ENCODE assay signal across 33 mouse cellular contexts in genomic region chr7:6186756-6187155, GRCm38 (mm10). TPM values are rescaled to one million over a fixed set of nuclear protein-coding genes. Genes with fewer than 3 reads are reported as not detected.
DNase-seq lines count a peak whose midpoint lies in the region; ATAC-seq lines count a peak whose summit lies in the region.
"Had no signal": no experiment of that assay in that cellular context is flagged by ENCODE, and none has a peak within 500 bp of the region (broad histone marks: within the 10 kb centered on the region; RNA-seq: fewer than 3 reads in every experiment).

No protein-coding gene starts in this region.

- H3K9ac ChIP-seq in kidney, embryonic 16.5 days (replicated peaks; ENCODE audit: low read length), result no peak overlapping the region
- H3K9ac ChIP-seq in hindbrain, embryonic 13.5 days, result no peak overlapping the region
- H3K9ac ChIP-seq: embryonic facial prominence, embryonic 13.5 days; forebrain, embryonic 12.5 days; forebrain, embryonic 15.5 days; heart, embryonic 12.5 days; heart, embryonic 15.5 days; hindbrain, embryonic 14.5 days had no signal

- peak; percentile 31 for DNase-seq in cerebellum, adult 9-10 months
- no peak for DNase-seq in cerebellum, postnatal 25 days
- DNase-seq in kidney, adult 8-10 months, result peak; percentile 35 to 39
- DNase-seq in kidney, postnatal 25 days, result no peak
- DNase-seq in kidney, adult 11 months, result no peak
- DNase-seq in brain, adult 2 months (ENCODE audit: low read depth, low spot score), result peak; percentile 30
- DNase-seq: adrenal gland, adult 2 months; adrenal gland, postnatal 14 days; cerebellum, postnatal 14 days; embryo, embryonic 11 days; gastrocnemius, postnatal 25 days; heart, adult 18-20 months; heart, postnatal 10 days; heart, postnatal 36 days had no signal

- H3K36me3 ChIP-seq in kidney, embryonic 16.5 days (ENCODE audit: insufficient read depth, low read length), result peaks cover 60% of the 10 kb centered on the region
- peaks cover 84% of the 10 kb centered on the region for H3K36me3 ChIP-seq in hindbrain, embryonic 13.5 days

- no peak overlapping the region for H3K27ac ChIP-seq in kidney, embryonic 16.5 days (ENCODE audit: low read length)
- H3K27ac ChIP-seq in hindbrain, embryonic 13.5 days, result no peak overlapping the region
- H3K27ac ChIP-seq: embryonic facial prominence, embryonic 10.5 days; embryonic facial prominence, embryonic 13.5 days; forebrain, embryonic 12.5 days; forebrain, embryonic 15.5 days; heart, embryonic 15.5 days; hindbrain, embryonic 10.5 days; hindbrain, embryonic 14.5 days; hindbrain, postnatal 0 days had no signal

- no peak overlapping the region for H3K4me2 ChIP-seq in kidney, embryonic 16.5 days (replicated peaks; ENCODE audit: low read depth, low read length)
- no peak overlapping the region for H3K4me2 ChIP-seq in hindbrain, embryonic 13.5 days
- H3K4me2 ChIP-seq: embryonic facial prominence, embryonic 13.5 days; forebrain, embryonic 12.5 days; forebrain, embryonic 15.5 days; heart, embryonic 12.5 days; heart, embryonic 15.5 days; hindbrain, embryonic 14.5 days had no signal

- 40% methylated on average over 2 of the region's 2 CpGs for WGBS in kidney, embryonic 16.5 days
- WGBS in hindbrain, embryonic 13.5 days, result 87% methylated on average over 2 of the region's 2 CpGs

- H3K9me3 ChIP-seq in kidney, embryonic 16.5 days (ENCODE audit: low read length), result 0 out of 2 replicates have a peak, but pooled peaks cover 4% of the 10 kb centered on the region
- H3K9me3 ChIP-seq in hindbrain, embryonic 13.5 days, result no peaks in the 10 kb centered on the region
- H3K9me3 ChIP-seq: forebrain, embryonic 12.5 days; forebrain, embryonic 15.5 days; heart, embryonic 12.5 days; heart, embryonic 15.5 days had no signal

- no peaks in the 10 kb centered on the region; the same call in 1 of the 2 replicates for H3K4me1 ChIP-seq in kidney, embryonic 16.5 days (ENCODE audit: insufficient read depth, low read length)
- no peaks in the 10 kb centered on the region for H3K4me1 ChIP-seq in hindbrain, embryonic 13.5 days (replicated peaks)
- H3K4me1 ChIP-seq: embryonic facial prominence, embryonic 10.5 days; embryonic facial prominence, embryonic 13.5 days; forebrain, embryonic 15.5 days had no signal

- no peaks in the 10 kb centered on the region for H3K27me3 ChIP-seq in kidney, embryonic 16.5 days (ENCODE audit: insufficient read depth, low read length)
- H3K27me3 ChIP-seq in hindbrain, embryonic 13.5 days, result 0 out of 2 replicates have a peak, but pooled peaks cover 5% of the 10 kb centered on the region
- H3K27me3 ChIP-seq: embryonic facial prominence, embryonic 13.5 days; forebrain, embryonic 15.5 days had no signal

- H3K4me3 ChIP-seq in kidney, embryonic 16.5 days (ENCODE audit: low read length), result no peak overlapping the region
- no peak overlapping the region for H3K4me3 ChIP-seq in hindbrain, embryonic 13.5 days
- H3K4me3 ChIP-seq: embryonic facial prominence, embryonic 10.5 days; embryonic facial prominence, embryonic 13.5 days; erythroblast, embryonic 14.5 days; forebrain, embryonic 12.5 days; forebrain, embryonic 15.5 days; heart, embryonic 12.5 days; heart, embryonic 15.5 days; hindbrain, embryonic 10.5 days had no signal

- peak; percentile 37; the same call in 1 of the 2 replicates for ATAC-seq in kidney, embryonic 16.5 days (ENCODE audit: low FRiP score, low TSS enrichment)
- no peak for ATAC-seq in hindbrain, embryonic 13.5 days (ENCODE audit: low FRiP score)
- ATAC-seq: CD4-positive, CD25-positive, alpha-beta regulatory T cell, adult 4 months; forebrain, embryonic 15.5 days; hindbrain, postnatal 0 days; inflammation-experienced regulatory T-cells, adult 6 months had no signal

RNA-seq across cellular contexts. Expression of gene Galp, which starts 10.1 kb away (rescaled TPM):
- not detected in 2 replicates for polyA plus RNA-seq in kidney, embryonic 16.5 days (2015; fragmentation: Nextera tagmentation; extraction: Ambion mirVana)
- polyA plus RNA-seq in hindbrain, embryonic 13.5 days (2015; fragmentation: Nextera tagmentation; extraction: Ambion mirVana), result not detected in 2 replicates
- polyA plus RNA-seq: adrenal gland, adult 2 months; brain, embryonic 14.5 days; C2C12; CD4-positive, CD25-positive, alpha-beta regulatory T cell, adult 4 months; cerebellum, adult 2 months; cortical plate, adult 2 months; embryonic facial prominence, embryonic 10.5 days; embryonic facial prominence, embryonic 13.5 days; erythroblast, embryonic 14.5 days; forebrain, embryonic 12.5 days; forebrain, embryonic 15.5 days; gonadal fat pad, adult 2 months; heart, embryonic 12.5 days; heart, embryonic 15.5 days; hindbrain, embryonic 10.5 days; hindbrain, embryonic 14.5 days; hindbrain, postnatal 0 days; inflammation-experienced regulatory T-cells, adult 6 months had no signal

RNA-seq across cellular contexts. Expression of gene Zfp444, which starts 14.7 kb away (rescaled TPM):
- polyA plus RNA-seq in kidney, embryonic 16.5 days (2015; fragmentation: Nextera tagmentation; extraction: Ambion mirVana), result 69.9 and 73.5 TPM in 2 replicates
- polyA plus RNA-seq in hindbrain, embryonic 13.5 days (2015; fragmentation: Nextera tagmentation; extraction: Ambion mirVana), result 89.1 and 94.9 TPM in 2 replicates

RNA-seq across cellular contexts. Expression of gene Zfp787, which starts 31.0 kb away (rescaled TPM):
- 27.7 and 31.8 TPM in 2 replicates for polyA plus RNA-seq in kidney, embryonic 16.5 days (2015; fragmentation: Nextera tagmentation; extraction: Ambion mirVana)
- polyA plus RNA-seq in hindbrain, embryonic 13.5 days (2015; fragmentation: Nextera tagmentation; extraction: Ambion mirVana), result 22.1 and 23.8 TPM in 2 replicates

RNA-seq across cellular contexts. Expression of gene Zscan5b, which starts 35.3 kb away (rescaled TPM):
- not detected in 2 replicates for polyA plus RNA-seq in kidney, embryonic 16.5 days (2015; fragmentation: Nextera tagmentation; extraction: Ambion mirVana)
- not detected in 2 replicates for polyA plus RNA-seq in hindbrain, embryonic 13.5 days (2015; fragmentation: Nextera tagmentation; extraction: Ambion mirVana)
- polyA plus RNA-seq: adrenal gland, adult 2 months; brain, embryonic 14.5 days; C2C12; CD4-positive, CD25-positive, alpha-beta regulatory T cell, adult 4 months; cerebellum, adult 2 months; cortical plate, adult 2 months; embryonic facial prominence, embryonic 10.5 days; embryonic facial prominence, embryonic 13.5 days; erythroblast, embryonic 14.5 days; forebrain, embryonic 12.5 days; forebrain, embryonic 15.5 days; gonadal fat pad, adult 2 months; heart, embryonic 12.5 days; heart, embryonic 15.5 days; hindbrain, embryonic 10.5 days; hindbrain, embryonic 14.5 days; hindbrain, postnatal 0 days had no signal

Comparison
In these comparisons a context has a peak if more than half of its experiments do, and no peak if none do; other contexts are left out.
1. DNase-seq: peak in cerebellum, adult 9-10 months (single experiment), kidney, adult 8-10 months (2 of 2) and brain, adult 2 months (single experiment); none in cerebellum, postnatal 25 days (0 of 2), kidney, postnatal 25 days (0 of 2) and kidney, adult 11 months (single experiment).